Mouse (Mus musculus) kidney, adult 8-10 months (tissue): ENCODE data around the gene Ppp5c.

Experiments used
- DNase-seq, 2 experiments: peaks; one replicate each; pipeline ENCODE4 v3.0.0; 2022

Ppp5c gene

DNA sequence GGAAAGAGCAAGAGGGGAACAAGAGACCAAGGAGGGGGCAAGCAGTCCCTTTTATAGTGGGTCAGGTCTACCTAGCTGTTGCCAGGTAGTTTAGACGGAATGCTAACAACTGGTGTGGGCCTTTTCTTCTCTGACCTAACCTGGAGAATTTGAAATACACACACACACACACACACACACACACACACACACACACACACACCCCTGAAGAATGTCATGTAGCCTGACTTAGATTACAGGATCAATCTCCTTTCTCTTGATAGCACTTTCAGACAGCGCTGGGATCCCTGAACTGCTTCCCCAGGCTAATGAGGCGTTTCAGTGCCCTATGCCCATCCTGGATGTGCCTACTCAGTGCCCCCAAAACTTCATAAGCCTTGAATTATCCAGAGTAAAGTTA is 49.1 kb downstream of the Ppp5c start:
- no peak for DNase-seq

DNA sequence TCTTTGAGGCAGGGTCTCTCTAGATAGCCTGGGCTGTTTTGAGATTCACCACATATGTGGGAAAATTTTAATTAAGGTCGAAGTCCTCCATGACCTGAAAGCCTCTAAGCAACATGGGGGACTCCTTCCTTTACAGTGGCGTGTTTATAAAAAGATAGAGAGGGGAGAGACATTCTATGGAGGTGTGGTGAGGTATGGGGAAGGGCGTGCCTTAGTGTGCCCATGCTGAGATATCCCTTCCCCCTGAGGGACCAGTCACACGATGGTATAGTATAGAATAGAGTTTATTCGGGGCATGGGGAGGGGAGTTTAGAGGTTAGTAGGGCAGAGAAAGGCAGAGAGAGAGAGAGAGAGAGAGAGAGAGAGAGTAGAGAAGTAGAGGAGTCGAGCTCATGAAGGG is 49.6 kb downstream of the Ppp5c start:
- no peak for DNase-seq

DNA sequence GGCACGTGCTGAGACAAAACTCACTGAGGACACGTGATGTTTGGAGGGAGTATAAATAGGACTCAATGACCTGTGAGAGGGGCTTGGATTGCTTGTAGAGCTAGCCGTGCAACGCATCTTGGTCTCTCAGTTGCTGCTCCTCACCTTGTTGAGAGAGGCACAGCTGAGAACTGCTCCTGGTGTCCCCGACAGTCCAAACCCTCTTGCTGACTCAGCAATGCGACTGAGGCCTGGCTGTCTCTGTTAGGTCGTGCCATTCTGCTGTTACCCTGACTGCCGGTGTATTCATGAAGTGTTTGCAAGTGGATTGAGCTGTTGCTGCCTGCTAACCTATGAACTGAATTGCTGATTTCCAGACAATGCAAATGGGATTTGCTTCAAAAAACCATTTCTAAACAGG is 51.4 kb downstream of the Ppp5c start:
- DNase-seq = no peak

DNA sequence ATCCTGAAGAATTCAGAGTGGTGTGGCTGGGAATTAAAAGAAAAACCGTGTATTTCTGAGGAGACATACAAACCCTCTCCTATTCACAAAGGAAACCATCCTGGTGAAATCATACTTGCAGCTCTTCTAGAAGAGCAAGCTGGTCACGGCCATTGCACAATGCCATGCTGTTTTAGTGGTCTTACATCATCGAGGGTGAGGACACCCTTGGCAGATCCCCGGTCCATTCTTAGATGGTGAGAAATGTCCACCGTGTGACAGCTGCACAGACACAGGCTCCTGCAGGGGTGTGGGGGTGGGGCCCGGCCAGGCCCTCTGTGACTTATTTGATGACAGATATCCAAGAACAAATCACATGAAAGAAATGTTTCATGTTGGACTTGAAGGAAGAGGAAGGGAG is 53.7 kb downstream of the Ppp5c start:
- DNase-seq = no peak

DNA sequence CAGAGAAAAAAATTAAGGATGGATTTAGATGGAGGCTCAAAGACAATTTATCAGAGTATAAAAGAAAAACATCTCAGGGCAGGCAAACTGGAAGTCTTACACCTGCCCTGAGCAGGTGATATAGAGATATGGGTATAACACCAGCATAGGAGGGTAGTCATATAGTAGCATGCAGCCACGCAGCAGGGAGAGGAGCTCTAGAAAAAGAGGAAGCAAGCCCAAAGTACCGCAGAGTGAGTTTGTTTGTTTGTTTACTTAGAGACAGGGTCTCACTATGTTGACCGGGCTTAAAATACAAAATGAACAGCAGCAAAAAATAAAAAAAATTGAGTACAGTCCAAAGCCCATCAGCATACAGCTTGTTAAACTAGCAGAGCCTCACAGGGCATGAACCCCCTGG is 56.6 kb downstream of the Ppp5c start:
- no peak for DNase-seq

DNA sequence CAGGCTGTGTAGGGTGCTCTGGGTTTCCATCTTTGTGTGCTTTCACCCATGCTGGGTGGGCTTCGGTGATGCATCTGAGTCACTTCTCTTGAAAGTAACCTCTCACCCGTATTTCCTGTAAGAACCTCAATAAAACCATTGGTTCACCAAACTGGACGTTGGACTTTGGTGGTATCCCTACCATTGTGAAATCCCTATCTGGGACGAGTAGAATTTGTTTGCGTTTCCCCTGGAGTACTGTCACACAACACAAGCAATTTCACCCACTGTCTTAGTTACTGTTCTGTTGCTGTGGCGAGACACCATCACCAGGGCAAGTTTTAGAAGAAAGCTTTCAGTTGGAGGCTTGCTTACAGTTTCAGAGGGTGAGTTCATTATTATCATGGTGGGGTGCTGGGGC is 59.3 kb downstream of the Ppp5c start:
- DNase-seq = no peak

DNA sequence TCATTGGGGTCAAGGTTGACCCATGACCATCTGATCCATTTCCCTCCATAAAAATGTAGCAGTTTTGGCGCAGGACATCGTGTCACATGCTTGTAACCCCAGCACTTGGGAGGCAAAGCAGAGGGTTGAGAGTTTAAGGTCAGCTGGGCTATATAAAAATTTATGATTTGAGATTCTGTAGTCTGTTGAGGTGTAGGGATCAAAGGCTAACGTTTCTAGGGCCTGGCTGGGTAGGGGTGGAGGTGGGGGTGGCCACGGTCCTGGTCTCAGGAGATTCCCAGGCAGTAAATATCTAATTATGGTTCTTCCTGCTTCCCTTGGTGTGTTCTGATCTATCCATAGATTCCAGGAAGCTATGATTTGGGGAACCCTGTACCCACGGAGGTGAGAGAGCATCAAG is 66.0 kb downstream of the Ppp5c start:
- DNase-seq = no peak

DNA sequence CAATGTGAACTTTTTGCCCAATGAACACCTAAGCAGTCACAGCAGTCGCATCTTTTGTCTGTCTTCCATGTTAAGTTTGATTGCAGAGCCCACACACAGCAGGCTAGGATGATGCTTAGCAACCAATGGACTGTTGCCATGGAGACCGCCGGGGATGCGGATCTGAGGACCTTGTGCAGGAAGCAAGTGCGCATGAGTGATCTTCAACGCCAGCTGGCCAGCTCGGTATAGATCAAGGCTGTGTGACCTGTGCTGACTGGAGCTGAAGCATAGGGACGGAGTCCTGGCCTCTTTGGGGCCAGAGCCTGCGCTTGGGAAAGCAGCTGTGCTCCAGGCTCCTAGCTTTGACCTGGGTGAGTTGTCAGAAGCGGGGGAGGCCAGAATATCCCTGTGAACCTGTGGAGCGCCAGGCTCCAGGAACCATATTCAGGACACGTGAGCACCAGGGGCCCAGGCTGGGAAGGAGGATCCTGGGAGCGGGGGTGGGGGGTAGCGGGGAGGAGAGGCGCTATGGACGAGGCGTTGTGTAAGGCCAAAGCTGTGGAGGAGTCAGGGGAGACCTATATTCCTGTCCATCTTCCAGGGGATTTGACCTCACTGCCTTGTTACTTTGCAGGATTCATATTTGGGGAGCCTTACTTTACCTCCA is 68.1 kb downstream of the Ppp5c start, which contains the start of gene Pnmal1:
Pnmal1 (plus strand) TSS at position 141 of the 649 bp plus-strand sequence.
- DNase-seq = no peak

DNA sequence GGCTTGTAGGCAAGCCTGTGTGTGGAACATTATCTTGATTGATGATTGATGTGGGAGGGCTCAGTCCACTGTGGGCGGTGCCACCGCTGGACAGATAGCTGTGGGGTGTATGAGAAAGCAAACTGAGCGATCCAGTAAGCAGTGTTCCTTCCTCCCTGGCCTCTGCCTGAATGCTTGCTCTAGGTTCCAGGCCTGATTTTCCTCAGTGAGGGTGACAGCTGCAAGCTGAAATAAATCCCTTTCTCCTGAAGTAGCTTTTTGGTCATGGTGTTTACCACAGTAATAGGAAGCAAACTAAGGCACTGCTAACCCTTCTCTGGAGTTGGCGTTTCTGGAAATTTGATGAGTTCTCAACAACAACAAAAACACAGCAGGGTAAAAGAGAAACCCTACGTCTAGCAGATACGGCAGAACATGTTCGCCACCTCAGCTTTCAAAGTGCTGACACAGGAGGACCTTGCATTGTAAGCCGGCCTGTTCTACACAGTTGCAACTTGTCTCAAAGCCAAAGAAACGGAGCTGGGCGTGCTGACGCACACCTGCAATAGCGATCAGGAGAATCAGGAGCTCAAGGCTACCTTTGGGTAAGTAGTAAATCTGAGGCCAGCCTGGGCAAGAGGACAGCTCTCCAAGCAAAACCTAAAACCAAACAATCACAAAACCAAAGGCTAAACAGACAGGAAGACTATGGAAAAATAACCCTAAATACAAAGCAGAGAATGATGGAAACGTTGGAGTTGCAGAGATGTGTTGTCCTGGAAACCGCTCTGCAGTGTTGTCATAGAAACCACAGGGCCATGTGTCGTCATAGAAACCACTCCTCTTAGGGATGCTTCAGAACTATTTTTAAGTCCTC is 71.1 kb downstream of the Ppp5c start:
- DNase-seq = no peak

DNA sequence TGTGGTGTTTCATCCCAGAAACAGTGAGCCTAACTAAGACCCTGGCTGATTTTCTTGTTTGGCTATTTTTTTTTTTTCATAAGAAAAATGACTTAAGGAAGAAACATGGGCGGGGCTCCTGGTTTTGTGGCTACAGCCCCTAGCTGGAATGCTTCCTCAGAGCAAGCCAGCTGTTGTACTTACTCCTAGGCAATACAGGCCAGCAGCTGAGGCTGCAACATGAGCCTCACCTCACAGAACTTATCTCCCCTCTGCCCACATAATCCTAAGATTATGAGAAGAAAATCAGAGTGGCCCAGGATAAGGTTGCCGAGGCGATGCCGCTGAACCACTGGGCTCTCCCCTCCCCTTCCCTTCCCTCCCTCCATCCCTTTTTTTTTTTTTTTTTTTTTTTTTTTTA is 72.0 kb downstream of the Ppp5c start:
- DNase-seq = no peak
